Mouse (Mus musculus) neural tube, embryonic 10.5 days (tissue): ENCODE measurements around the gene Aasdh.

ENCODE experiments used
- DNase-seq: peaks from one replicate; pipeline ENCODE4 v3.0.0-alpha.2; 2017; ENCODE audit warnings: low spot score; ENCODE audit errors: extremely low spot score

Gene Aasdh

DNA sequence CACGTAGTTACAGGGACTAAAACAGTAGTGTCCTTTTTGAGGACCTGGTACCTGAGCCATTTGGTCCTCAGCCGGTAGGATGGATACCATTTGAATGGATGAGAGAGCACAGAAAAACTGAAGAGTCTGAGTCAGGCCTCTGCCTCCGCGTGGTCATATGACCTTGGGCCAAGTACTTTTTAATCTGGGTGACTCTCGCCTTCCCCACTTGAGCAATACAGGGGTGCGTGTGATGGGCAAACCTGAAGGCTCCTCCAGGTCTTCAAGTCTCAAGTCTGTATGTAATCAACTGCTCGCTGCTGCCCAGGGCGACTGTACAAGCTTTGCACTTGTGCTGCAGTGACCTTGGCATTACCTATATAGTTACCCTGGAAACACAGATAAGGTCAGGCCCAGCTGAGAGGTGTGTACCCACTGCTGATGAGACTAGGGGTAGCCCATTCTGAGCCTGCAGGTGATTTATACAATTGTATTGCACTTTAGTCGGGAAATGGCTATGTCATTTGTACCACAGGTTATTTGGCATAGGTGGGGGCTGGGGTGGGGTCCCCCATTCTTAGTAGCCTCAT lies 61.4 kb downstream of the Aasdh start:
- no peak for DNase-seq

DNA sequence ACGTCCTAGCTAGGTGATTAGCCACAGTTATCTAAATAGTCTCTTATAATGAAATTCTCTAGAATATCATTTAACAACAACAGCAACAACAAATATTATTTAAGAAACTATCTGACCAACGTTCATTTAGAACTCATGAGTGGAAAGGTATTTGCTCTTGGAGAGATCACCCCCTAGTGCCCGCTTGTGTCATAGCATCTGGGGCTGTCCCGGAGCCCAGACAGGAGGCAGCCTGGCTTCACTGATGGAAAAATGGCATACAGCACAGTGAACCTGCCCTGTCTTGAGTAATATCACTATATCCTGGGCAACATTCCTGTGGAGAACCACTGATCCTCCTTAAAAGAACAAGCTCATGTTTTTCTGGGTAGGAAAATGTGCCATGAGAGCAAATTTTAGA lies 61.9 kb downstream of the Aasdh start:
- DNase-seq = peak; percentile 59

DNA sequence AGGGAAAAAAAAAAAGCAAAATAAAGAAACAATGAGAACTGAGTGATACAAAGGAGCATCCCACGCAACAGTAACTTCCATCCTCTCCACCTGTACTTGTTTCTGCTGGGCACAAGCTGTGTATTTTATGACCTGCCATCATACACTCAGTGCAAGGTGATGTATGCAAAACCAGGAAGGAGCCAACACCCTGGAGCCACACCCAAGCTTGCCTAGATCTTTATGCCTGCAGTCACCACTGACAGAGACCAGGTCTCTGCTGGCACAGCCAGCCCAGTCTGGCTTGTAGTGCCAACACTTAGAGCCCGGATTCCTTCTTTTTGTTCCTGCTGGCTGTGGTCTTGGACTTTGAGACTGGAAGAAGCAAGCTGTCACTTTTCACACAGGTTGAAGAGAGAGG lies 63.5 kb downstream of the Aasdh start:
- DNase-seq = no peak

DNA sequence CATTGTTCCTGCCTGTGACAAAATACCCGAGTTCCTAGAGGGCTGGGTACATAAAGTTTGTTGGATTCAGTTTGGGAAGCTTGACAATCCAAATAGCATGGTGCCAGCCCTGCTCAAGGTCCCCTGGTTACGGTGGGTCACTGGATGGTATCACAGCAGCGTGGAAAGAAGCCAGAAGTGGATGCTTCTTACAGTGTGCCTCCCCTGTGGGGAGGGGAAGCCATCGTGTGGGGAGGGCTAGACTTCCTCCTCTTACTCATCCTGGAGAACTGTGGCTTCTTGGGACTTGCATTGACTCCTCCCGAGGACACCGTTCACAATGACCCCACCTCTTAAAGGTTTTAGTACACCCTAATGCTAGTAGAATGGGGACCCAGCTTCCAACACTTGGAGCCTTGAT lies 65.5 kb downstream of the Aasdh start:
- DNase-seq = no peak

DNA sequence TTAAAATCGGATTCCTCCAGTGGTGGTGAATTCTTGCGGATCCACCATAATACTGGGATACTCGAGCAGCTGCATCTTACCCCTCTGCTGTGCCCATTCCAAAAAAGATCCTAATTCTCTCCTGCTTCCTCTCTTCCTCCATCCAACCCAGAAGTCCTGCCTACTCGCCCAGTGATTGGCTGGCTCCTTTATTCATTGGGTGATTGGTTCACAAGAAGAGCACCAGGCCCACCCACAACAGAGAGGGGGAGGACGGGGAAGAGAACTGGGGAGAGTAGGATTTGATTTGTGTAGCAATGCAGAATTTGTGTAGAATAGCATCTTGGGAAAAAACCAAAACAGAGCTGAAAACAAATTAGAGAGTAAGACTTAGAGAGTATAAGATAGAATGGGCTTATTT lies 68.3 kb downstream of the Aasdh start:
- DNase-seq = no peak

DNA sequence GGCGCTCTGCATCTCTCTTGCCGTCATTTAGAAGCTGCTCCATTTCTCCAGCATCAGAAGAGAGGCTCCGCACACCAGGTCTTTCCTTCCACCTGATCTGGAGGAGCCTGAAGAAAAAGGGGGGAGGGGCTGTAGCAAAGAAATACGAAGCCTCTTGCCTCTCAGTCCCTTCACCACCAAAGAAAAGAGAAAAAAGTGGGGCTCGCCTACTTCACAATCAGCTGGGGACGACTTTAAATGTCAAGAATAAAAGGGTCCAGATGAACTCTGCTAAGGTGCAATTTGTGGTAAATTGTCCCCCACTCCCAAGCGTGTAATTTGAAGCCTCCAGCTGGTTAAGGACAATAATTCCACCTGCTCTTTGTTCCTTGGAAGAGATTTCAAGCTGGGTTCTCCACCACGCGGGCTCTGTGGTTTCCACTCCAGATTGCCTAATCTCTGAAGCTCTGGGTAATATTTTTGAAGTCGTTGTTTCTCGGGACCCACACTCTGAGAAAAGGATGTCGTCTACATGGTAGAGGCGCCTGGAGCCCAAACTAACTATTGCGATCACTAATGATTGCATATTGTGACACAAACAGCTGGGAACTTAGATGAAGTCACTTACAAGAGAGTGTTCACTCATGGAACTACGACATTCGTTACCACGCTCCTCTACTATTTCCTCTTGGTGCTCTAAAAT lies 72.6 kb downstream of the Aasdh start:
- DNase-seq = no peak

DNA sequence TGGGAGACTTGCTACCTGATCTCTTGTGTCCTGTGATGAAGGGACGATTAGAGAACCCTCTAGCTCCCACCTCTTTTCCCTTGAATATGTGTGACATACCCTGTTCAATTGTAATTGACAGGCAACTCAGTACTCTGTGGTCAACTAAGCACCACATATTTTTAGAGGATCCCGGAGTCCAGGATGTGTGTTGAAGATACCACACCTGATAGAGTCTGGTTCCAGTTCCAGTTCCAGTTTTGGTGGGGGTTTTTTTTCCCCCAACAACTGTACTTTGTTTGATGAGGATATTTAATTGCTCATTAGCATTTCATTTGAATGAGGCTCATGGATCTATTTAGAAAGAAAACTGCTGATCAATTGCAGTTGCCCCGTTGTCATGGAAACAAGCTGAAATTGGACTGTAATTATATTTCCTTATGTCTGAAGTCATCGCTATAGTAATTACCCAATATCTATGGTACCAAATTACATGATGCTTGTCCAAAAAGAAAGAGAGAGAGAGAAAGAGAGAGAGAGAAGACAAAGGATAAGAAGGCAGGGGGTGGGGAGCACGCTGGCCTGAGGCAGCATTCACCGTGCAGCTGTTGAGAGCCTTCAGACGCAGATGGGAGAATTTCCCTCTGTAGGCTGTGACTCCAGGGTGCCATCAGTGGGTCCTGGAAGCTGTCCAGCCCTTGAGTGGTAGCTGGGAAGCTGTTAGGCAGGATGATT lies 76.6 kb downstream of the Aasdh start:
- DNase-seq = no peak
